Mouse (Mus musculus): ENCODE data around the gene Mfsd2a.
A peak's percentile ranks its signal among the peaks of the same experiment; 100 is the strongest.

DNA sequence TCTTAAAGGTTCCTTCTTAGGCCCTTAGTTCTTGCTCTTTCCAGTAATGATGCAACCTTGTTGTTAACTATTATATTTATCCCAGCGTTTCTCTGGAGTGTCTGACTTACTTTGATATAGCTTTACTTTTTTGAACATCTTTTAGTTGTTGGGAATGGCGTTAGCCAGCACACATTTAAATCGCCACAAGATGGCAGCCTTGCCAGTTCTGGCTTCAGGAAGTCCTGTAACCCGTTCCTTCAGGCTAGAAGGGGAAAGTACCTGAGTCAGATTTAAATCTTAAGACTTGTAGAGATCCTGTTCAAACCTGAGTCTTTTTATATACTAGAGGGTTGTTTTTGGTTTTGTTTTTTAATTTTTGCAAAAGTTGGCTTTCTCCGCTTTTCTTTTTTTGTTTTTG, 62.7 kb downstream of the Mfsd2a start:
- TF ChIP-seq CTCF (IDR thresholded peaks at IDR 0.05; ENCODE audit: low read depth), result peak; percentile 79
- no peak for TF ChIP-seq EP300 (IDR thresholded peaks at IDR 0.05; ENCODE audit: low read depth)
